Mouse (Mus musculus) telencephalon, adult 2 months (tissue): ENCODE results near the gene Runx1.

Source experiments
- DNase-seq: peaks from one replicate; pipeline ENCODE4 v3.0.0-alpha.2; 2011; ENCODE audit warnings: low read depth, low spot score

Runx1 gene

DNA sequence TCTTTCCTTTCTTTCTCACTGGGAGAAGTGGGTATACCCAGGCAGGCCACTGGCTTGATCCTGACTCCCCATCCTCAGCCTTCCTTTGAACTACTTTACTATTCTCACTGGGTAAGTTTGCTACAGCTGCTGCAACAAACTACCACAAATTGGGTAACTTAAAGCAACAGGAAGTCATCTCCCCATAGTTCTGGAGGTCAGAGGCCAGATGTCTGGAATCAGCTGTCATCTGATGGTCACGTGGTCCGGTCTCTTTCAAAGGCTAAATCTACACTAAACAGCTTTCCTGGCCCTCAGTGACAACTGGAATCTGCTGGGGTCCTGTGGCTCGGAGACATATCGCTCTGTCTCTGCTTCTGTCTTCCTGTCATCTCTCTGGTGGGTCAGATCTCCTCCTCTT is 252.8 kb downstream of the Runx1 start:
- DNase-seq, result no peak

DNA sequence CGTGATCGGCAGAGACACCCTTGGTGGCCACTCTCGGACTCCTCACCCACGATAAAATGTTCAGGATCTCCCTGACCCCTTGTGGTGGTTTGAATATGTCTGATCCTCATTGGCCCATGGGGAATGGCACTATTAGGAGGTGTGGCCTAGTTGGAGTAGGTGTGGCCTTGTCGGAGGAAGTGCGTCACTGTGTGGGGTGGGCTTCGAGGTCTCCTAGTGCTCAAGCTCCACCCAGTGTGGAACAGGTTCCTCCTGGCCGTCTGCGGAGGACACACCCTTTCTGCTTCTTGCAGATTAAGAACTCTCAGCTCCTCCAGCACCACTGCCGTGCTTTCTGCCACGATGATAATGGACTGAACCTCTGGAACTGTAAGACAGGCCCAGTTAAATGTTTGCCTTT is 254.7 kb downstream of the Runx1 start:
- DNase-seq, result no peak

DNA sequence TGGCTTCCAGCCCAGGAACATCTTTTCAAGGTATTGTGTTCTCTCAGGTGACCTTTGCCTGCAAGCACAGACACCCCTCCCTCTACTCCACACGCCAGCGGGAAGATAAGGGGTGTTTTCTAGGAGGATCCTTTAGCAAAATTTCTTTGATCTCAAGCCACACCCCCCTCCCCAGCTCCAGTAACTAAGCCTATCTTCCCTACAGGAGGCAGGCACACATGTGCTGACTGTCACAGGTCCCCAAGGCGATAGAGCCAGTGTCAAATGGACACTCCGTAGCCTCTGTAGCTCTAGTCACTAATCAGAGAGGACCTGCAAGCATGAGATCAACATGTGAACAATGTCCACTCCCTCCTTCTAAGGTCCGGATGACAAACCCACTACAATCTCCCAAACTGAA is 259.8 kb downstream of the Runx1 start:
- DNase-seq, result no peak

DNA sequence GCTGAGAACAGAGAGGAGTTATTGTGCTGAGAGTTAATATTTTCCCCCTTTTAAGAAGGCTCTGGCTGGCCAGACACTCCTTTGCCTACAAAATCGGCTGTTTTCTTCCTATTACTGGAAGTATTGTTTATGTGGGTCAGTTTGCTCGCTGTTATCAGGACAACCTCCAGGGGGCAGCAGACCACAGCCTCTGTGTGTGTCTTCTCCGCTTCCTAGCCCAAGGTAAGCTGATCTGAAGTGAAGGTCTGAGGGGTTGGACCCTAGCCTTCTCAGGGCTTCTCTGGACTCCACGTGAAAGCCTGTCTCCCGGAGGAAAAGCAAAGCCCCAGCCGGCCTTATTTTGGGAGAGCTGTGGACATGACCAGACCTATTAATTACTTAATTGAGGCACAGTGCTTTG is 260.2 kb downstream of the Runx1 start:
- peak; percentile 35 for DNase-seq

DNA sequence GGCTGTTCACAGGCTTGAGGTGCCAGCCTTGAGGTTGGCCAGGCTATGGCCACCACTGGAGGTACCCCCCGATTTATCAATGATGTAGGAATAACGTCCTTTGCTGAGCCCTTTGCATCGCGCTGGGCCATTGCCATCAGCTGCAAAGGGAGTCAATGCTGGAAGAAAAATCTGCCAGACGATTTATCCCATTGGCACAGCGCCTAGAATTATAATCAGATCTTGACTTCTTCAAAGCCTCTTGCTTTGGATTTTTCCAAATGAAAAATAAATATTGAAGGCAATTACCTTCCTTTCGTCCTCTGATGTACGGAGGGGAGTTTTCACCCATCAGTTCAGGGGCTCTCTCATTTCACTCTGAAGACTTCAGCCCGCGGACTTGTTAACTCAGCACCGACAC is 260.7 kb downstream of the Runx1 start:
- DNase-seq, result no peak

DNA sequence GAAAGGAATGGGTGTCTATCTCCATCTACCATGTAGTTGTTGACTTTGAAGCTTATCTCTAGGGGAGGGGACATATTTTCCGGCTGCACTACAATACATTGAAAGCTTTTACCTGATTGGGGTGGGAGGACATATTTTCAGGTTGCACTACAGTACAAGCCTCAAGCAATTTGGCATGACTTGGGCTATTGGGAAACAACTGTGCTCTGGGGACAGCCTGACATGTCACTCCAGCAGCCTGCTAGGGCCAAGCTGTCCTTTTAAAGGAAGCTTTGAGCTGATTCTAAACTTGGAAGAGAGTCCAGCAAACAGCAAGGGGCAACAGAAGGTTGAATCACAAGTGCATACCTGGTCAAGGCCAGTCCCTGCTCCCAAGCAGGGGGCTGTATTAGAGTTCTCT is 270.9 kb downstream of the Runx1 start:
- no peak for DNase-seq

DNA sequence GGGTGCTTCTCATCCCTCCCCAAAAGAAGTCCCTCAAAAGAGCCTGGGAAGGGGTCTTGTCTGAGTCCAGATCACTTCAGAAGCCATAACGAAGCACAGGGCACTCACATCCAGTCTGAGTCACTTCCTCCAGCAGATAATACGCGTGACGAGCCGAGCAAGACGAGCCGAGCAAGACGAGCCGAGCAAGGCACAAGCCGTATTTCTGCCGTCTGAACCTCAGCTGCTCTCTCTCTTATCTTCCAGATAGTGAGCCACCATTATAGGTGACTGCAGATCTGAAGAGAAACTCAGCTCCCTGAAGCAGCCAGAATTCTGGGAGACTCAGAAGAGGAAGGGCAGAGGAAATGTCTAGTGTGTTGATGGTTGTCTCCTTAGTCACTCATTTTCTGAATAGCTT is 273.1 kb downstream of the Runx1 start:
- DNase-seq, result no peak

DNA sequence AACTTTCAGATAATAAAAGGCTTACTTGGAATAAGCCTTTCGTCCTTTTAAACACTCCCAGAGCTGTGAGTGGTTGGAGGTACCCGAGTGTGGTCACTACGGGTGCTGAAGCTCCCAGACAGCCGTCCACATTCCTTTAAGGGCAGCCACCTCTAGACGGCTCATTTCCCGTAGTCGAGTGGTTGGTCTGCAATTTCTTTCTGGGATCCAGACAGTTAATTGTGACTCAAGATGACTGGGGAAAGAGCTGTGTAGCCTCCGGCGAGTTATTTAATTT is 273.9 kb downstream of the Runx1 start:
- no peak for DNase-seq
